Mouse (Mus musculus): Measurements from ENCODE around the gene Anks1. TPM values are rescaled to one million over a fixed set of nuclear protein-coding genes. Genes with fewer than 3 reads are reported as not detected.
"Not testable (repeated sequence)": the region's sequence is repeated elsewhere in the genome, so short reads cannot be mapped to it uniquely, and the experiment has no call there.

Anks1 gene
- polyA plus RNA-seq, 1 experiment: 42.5 TPM

- no peak for DNase-seq (ENCODE audit: low read depth)
These were observed 57.5 kb downstream of the Anks1 start for GRCm38 (mm10) chr17:27966508-27967021.

GRCm38 (mm10) chr17:27967529-27967928 is 58.4 kb downstream of the Anks1 start:
- DNase-seq (ENCODE audit: low read depth): no peak

GRCm38 (mm10) chr17:27968033-27968750 is 59.1 kb downstream of the Anks1 start:
- no peak for DNase-seq (ENCODE audit: low read depth)

GRCm38 (mm10) chr17:27968903-27969302 is 59.8 kb downstream of the Anks1 start:
- DNase-seq (ENCODE audit: low read depth): no peak

- no peak for DNase-seq (ENCODE audit: low read depth)
These were observed 60.3 kb downstream of the Anks1 start for GRCm38 (mm10) chr17:27969365-27969764.

- DNase-seq (ENCODE audit: low read depth): no peak
These were observed 60.8 kb downstream of the Anks1 start for GRCm38 (mm10) chr17:27969896-27970295.

- DNase-seq (ENCODE audit: low read depth): no peak
These were observed 61.2 kb downstream of the Anks1 start for GRCm38 (mm10) chr17:27970305-27970704.

GRCm38 (mm10) chr17:27971496-27971895 is 62.4 kb downstream of the Anks1 start:
- DNase-seq (ENCODE audit: low read depth): no peak

GRCm38 (mm10) chr17:27973337-27973736 is 64.2 kb downstream of the Anks1 start:
- no peak for DNase-seq (ENCODE audit: low read depth)

- DNase-seq (ENCODE audit: low read depth): no peak
These were observed 67.2 kb downstream of the Anks1 start for GRCm38 (mm10) chr17:27976266-27976665.

- no peak for DNase-seq (ENCODE audit: low read depth)
These were observed 68.0 kb downstream of the Anks1 start for GRCm38 (mm10) chr17:27977008-27977636.

- no peak for DNase-seq (ENCODE audit: low read depth)
These were observed 71.4 kb downstream of the Anks1 start for GRCm38 (mm10) chr17:27980391-27980955.

- DNase-seq (ENCODE audit: low read depth): no peak
These were observed 72.5 kb downstream of the Anks1 start for GRCm38 (mm10) chr17:27981451-27982069.

GRCm38 (mm10) chr17:27982070-27982457 is 73.0 kb downstream of the Anks1 start:
- DNase-seq (ENCODE audit: low read depth): not testable (repeated sequence)

- DNase-seq (ENCODE audit: low read depth): no peak
These were observed 73.7 kb downstream of the Anks1 start for GRCm38 (mm10) chr17:27982712-27983266.

GRCm38 (mm10) chr17:27984421-27984820 is 75.3 kb downstream of the Anks1 start:
- DNase-seq (ENCODE audit: low read depth): no peak

- no peak for DNase-seq (ENCODE audit: low read depth)
These were observed 77.0 kb downstream of the Anks1 start for GRCm38 (mm10) chr17:27986106-27986505.

GRCm38 (mm10) chr17:27989807-27990542 is 80.9 kb downstream of the Anks1 start:
- DNase-seq (ENCODE audit: low read depth): no peak

GRCm38 (mm10) chr17:27994001-27994944 is 85.2 kb downstream of the Anks1 start:
- DNase-seq (ENCODE audit: low read depth): no peak

GRCm38 (mm10) chr17:27996320-27996719 is 87.2 kb downstream of the Anks1 start:
- DNase-seq (ENCODE audit: low read depth): no peak

Measured in gonadal fat pad, adult 2 months (tissue).